Mouse (Mus musculus) neural tube, embryonic 15.5 days (tissue): Measurements from ENCODE around the gene Zzef1. TPM values are rescaled to one million over a fixed set of nuclear protein-coding genes. Genes with fewer than 3 reads are reported as not detected.
A peak's percentile ranks its signal among the peaks of the same experiment; 100 is the strongest.

Experiments
- ATAC-seq: fragments of 200-750 bp; cut with Nextera tagmentation; 2 replicates; pipeline ENCODE4 v1.8.0; 2017; ENCODE audit warnings: mild to moderate bottlenecking, moderate TSS enrichment, moderate library complexity; ENCODE audit not compliant: low FRiP score
- H3K27ac ChIP-seq: fragments of 300-500 bp; sonication (generic); replicated peaks from 2 replicates; pipeline ENCODE4 v1.5.1; 2015; ENCODE audit warnings: mild to moderate bottlenecking, inconsistent platforms
- H3K27me3 ChIP-seq: fragments of 300-500 bp; sonication (generic); replicated peaks from 2 replicates; pipeline ENCODE4 v1.6.1; 2015; ENCODE audit warnings: inconsistent platforms
- H3K36me3 ChIP-seq: fragments of 300-500 bp; sonication (generic); 2 replicates; pipeline ENCODE4 v1.6.1; 2015; ENCODE audit warnings: inconsistent platforms
- H3K4me1 ChIP-seq: fragments of 300-500 bp; sonication (generic); 2 replicates; pipeline ENCODE4 v1.6.1; 2015; ENCODE audit warnings: inconsistent platforms
- H3K4me2 ChIP-seq: fragments of 300-500 bp; sonication (generic); 2 replicates; pipeline ENCODE4 v1.6.1; 2015; ENCODE audit warnings: inconsistent platforms, mild to moderate bottlenecking, moderate library complexity
- H3K4me3 ChIP-seq: fragments of 300-500 bp; sonication (generic); replicated peaks from 2 replicates; pipeline ENCODE4 v1.5.1; 2015; ENCODE audit warnings: mild to moderate bottlenecking, inconsistent platforms
- H3K9ac ChIP-seq: fragments of 300-500 bp; sonication (generic); replicated peaks from 2 replicates; pipeline ENCODE4 v1.6.1; 2015; ENCODE audit warnings: mild to moderate bottlenecking, inconsistent platforms
- H3K9me3 ChIP-seq: fragments of 300-500 bp; sonication (generic); replicated peaks from 2 replicates; pipeline ENCODE4 v1.6.1; 2016; ENCODE audit warnings: inconsistent platforms
- WGBS: fragments of 180-500 bp; shearing (Covaris S2); methylation state at CpG from one replicate; pipeline ENCODE4 v1.1.7; 2015; ENCODE audit warnings: mixed read lengths; 5-methylcytosine and 5-hydroxymethylcytosine counted together
- microRNA-seq: library from miRNA; unstranded; fragments of <30 nt; microRNA quantifications from one replicate; pipeline ENCODE4, GENCODE M21; 2017
- polyA plus RNA-seq: library from polyadenylated mRNA; unstranded; fragments of >200 nt; fragmentation: Nextera tagmentation; extraction: Ambion mirVana; gene quantifications from 2 replicates; pipeline ENCODE4 v1.2.1, GENCODE M21; 2015

Zzef1 gene
- polyA plus RNA-seq, 1 experiment from 2014 or later = 12.8 TPM

DNA sequence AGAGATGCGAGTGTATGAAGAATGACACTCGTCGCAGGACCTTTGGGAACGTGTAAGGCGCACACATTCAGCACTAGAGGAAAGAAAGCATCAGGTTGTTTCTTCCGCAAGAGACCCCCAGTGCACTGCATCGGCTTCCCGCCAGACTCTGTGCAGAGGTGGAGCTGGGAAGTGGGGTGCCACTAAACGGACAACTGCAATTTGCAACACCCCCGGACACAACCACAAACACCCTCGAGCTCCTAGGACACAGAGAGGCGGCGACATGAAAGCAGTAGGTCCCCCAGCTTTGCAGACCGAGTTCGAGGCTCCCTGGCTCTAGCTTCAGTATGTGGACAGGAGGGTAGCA, 164.7 kb downstream of the Zzef1 start:
- no peaks in the 10 kb centered on the region for H3K9me3 ChIP-seq
- H3K27ac ChIP-seq = no peak overlapping the region
- WGBS = 4% methylated on average over 15 of the region's 15 CpGs
- peaks cover 13% of the 10 kb centered on the region for H3K4me1 ChIP-seq
- no peak for ATAC-seq
- peak overlapping the region; percentile 29 for H3K4me3 ChIP-seq
- peak overlapping the region; percentile 51 for H3K4me2 ChIP-seq
- H3K9ac ChIP-seq = no peak overlapping the region
- H3K36me3 ChIP-seq = no peaks in the 10 kb centered on the region
- peaks cover 46% of the 10 kb centered on the region for H3K27me3 ChIP-seq

DNA sequence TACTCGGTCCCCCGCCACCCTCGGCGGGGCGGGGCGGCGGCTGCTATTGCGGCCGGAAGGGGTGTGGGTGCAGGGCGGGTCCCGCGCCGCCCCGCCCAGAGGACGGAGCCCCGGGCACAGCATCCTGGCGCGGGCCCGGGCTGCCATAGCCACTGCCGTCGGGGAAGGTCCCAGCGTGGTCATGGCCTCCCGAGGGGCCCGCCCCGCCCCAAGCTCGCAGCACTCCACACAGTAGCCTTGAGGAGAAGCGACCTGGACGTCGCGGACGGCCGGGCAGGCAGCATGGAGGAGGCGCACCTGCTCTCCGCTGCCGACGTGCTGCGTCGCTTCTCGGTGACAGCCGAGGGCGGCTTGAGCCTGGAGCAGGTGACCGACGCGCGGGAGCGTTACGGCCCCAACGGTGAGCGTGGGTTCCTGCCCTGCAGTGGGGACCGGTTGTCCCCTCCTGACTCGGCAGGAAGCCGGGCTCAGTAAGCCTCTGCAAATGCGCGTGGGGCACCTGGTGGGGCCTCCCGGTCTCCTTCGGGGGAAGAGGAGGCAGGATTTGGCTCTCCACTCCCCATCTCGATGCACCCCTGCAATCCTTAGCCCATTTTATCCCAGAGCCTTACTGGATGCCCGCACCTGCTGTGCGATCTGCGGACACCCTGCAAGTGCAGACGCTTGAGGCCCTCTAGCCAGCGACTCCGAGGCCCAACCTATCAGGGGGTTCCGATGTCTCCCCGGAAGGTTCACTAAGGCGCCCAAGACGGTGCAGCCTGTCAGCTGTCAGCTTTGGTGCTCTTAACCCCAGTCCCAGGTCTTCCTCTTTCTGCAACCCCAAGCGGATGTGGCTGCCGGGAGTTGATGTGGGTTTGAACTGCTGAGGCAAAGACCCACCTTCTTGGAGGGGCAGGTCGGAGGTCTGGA, 165.3 kb downstream of the Zzef1 start, which contains the start of gene Atp2a3:
Gene Atp2a3, plus strand, starts transcription at position 98 of the 909 bp plus-strand sequence.
- Histone ChIP-seq H3K9ac (no peak within 1 kb of the TSS), H3K4me2 (peak within 1 kb of the TSS; percentile 51), H3K9me3 (no peaks in the 10 kb centered on the region), H3K4me3 (peak within 1 kb of the TSS; percentile 29), H3K27me3 (peaks cover 46% of the 10 kb centered on the region), H3K4me1 (peaks cover 13% of the 10 kb centered on the region), H3K36me3 (no peaks in the 10 kb centered on the region), H3K27ac (no peak within 1 kb of the TSS)
- WGBS = 6% methylated on average over 70 of the region's 70 CpGs
- ATAC-seq = no peak

DNA sequence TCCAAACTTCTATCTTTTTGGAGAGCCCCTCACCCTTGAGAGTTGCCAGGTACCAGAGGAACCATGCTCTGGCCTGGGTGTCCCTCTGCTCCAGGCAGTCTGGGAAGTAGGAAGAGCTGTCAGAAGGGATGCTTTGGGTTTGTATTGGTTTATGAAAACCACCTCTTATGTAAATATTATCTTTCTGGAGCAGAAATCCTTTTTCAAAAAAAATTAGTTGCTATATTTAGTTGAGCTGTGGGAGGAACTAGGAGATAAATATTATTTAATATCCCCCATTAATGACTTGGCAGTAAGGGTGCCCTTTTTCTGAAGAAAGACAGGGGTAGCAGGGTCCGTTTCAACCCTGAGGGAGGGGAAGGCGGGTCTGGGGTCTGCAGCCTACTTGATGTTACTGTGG, 166.4 kb downstream of the Zzef1 start:
- H3K27me3 ChIP-seq = peaks cover 46% of the 10 kb centered on the region

DNA sequence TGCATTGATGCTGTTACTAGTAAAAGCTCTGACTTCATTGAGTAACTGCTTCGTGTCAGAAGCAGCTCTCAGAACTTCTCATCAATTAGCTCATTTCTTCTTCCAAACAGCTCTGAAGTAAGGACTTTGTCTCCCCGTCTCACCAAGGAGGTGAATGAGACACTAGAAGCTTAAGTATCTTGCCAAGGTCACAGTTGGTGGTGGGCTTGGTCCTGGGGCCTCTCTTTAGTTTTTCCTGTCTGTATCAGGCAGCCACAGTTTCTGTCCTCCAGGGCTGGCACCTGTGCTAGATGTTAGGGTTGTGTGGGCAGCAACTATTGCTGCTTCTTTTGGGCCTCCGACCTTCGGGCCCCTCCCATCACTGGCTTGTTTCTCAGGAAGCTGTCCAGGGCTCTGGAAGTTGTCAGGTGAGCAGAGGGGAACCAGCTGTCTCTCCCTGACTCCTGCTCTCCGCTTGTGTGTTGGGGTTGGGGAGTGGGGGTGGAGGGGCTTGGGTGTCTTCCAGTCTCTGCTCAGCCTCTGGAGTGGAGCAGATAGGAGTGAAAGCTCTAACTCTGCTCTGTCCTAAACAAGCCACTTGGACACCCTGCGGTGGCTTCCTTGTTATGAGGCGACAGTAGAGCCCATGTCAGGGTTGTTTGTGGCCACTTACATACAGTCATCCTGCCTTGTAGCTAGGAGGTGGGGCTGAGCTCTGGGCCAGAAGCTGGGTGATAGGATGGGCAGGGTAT, 167.2 kb downstream of the Zzef1 start:
- Histone ChIP-seq H3K9me3 (no peaks in the 10 kb centered on the region), H3K27ac (no peak overlapping the region), H3K36me3 (no peaks in the 10 kb centered on the region), H3K27me3 (peaks cover 46% of the 10 kb centered on the region), H3K4me2 (no peak overlapping the region), H3K9ac (no peak overlapping the region), H3K4me1 (peaks cover 13% of the 10 kb centered on the region), H3K4me3 (no peak overlapping the region)
- WGBS = 50% methylated on average over 7 of the region's 7 CpGs
- ATAC-seq = no peak

More for the DNA sequence above, 166.4 kb downstream of the Zzef1 start:
- H3K4me1 ChIP-seq = peaks cover 13% of the 10 kb centered on the region
- no peak overlapping the region for H3K4me2 ChIP-seq
- H3K27ac ChIP-seq = no peak overlapping the region
- no peaks in the 10 kb centered on the region for H3K36me3 ChIP-seq
- H3K4me3 ChIP-seq = no peak overlapping the region
- WGBS = 80% methylated on average over 2 of the region's 2 CpGs
- ATAC-seq = no peak
- no peak overlapping the region for H3K9ac ChIP-seq
- H3K9me3 ChIP-seq = no peaks in the 10 kb centered on the region

DNA sequence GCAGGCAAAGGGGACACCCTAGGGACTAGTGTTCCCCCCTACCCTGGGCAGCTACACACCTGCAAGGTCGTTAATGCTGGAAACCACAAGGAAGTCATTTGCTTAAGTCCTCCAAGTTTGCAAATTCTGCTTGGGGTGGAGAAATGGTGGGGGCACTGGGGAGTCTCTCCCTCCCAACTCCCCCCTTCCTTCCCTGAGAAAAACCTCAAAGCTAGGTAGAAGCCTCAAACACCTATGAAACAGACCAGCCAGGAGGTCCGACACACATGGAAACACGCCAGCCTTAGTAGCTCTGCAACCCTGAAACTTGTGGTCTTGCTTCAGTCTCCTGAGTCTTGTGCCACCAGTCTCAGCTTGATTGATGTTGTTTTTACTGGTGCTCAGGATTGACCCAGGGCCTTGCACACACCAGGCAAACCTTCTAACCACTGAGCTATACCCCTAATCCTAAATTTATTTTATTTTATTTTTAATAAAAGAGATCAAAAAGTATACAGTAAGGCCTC, 167.8 kb downstream of the Zzef1 start:
- 73% methylated on average over 3 of the region's 3 CpGs for WGBS
- peaks cover 46% of the 10 kb centered on the region for H3K27me3 ChIP-seq

DNA sequence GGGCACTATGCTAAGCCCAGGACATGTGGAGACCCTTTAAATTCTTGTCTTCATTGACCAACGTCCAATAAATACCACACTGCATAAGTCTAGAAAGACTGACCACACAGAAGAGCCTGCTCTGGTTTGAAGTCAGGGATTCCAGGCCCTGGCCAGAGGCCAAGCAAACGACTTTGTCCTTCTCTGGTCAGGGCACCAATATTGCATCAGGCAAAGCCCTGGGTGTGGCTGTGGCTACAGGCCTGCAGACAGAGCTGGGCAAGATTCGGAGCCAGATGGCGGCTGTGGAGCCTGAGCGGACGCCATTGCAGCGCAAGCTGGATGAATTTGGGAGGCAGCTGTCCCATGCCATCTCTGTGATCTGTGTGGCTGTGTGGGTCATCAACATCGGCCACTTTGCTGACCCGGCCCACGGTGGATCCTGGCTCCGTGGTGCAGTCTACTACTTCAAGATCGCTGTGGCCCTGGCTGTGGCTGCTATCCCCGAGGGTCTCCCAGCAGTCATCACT, 179.0 kb downstream of the Zzef1 start:
- Histone ChIP-seq H3K4me3 (no peak overlapping the region), H3K27ac (no peak overlapping the region), H3K27me3 (no peaks in the 10 kb centered on the region), H3K4me1 (no peaks in the 10 kb centered on the region), H3K9ac (no peak overlapping the region), H3K36me3 (no peaks in the 10 kb centered on the region), H3K9me3 (no peaks in the 10 kb centered on the region), H3K4me2 (no peak overlapping the region)
- ATAC-seq = no peak
- 88% methylated on average over 13 of the region's 13 CpGs for WGBS

More for the DNA sequence above, 167.8 kb downstream of the Zzef1 start:
- ATAC-seq = no peak
- H3K27ac ChIP-seq = no peak overlapping the region
- H3K4me1 ChIP-seq = peaks cover 13% of the 10 kb centered on the region
- no peaks in the 10 kb centered on the region for H3K36me3 ChIP-seq
- no peak overlapping the region for H3K9ac ChIP-seq
- H3K4me3 ChIP-seq = no peak overlapping the region
- no peak overlapping the region for H3K4me2 ChIP-seq
- no peaks in the 10 kb centered on the region for H3K9me3 ChIP-seq

Small RNA genes within 50 kb of the gene (microRNA-seq; reads per million reads assigned to microRNA genes)
- gene Gm44467 = not detected

Other genes with a start within 250 kb of the Zzef1 start
- 0.06 and 1.1 TPM in 2 replicates for gene Spns3, start 245.7 kb upstream of the Zzef1 start, polyA plus RNA-seq
- gene Ube2g1, start 188.9 kb upstream of the Zzef1 start, polyA plus RNA-seq = 76.2 and 77.3 TPM in 2 replicates
- 19.0 and 19.7 TPM in 2 replicates for gene Ankfy1, start 106.2 kb upstream of the Zzef1 start, polyA plus RNA-seq
- gene Cyb5d2, start 84 bp upstream of the Zzef1 start, polyA plus RNA-seq = 8.4 and 9.0 TPM in 2 replicates
- 0.75 and 12.6 TPM in 2 replicates for gene Atp2a3, start 164.9 kb downstream of the Zzef1 start, polyA plus RNA-seq
- 0.47 and 3.3 TPM in 2 replicates for gene P2rx1, start 202.9 kb downstream of the Zzef1 start, polyA plus RNA-seq
- 30.9 and 34.7 TPM in 2 replicates for gene Camkk1, start 222.8 kb downstream of the Zzef1 start, polyA plus RNA-seq